Mouse (Mus musculus): Measurements from ENCODE around the gene Mybbp1a. TPM values are rescaled to one million over a fixed set of nuclear protein-coding genes. Genes with fewer than 3 reads are reported as not detected.

Gene Mybbp1a
- total and polyA plus RNA-seq, 2 experiments from 2014 or later, result 38.0 to 52.4 TPM

GRCm38 (mm10) chr11:72397811-72398525 lies 43.2 kb upstream of the Mybbp1a start:
- WGBS, result 88% methylated on average over 8 of the region's 8 CpGs
- no peaks in the 10 kb centered on the region for H3K36me3 ChIP-seq (ENCODE audit: insufficient read depth)
- H3K27me3 ChIP-seq (ENCODE audit: insufficient read depth, low read length), result no peaks in the 10 kb centered on the region
- H3K4me3 ChIP-seq (ENCODE audit: low read depth, low read length), result no peak overlapping the region
- H3K9ac ChIP-seq, result no peak overlapping the region
- TF ChIP-seq CTCF (IDR thresholded peaks at IDR 0.05; ENCODE audit: low read depth), result no peak
- H3K27ac ChIP-seq (ENCODE audit: low read depth, low read length), result no peak overlapping the region
- H3K9me3 ChIP-seq (ENCODE audit: low read length), result no peaks in the 10 kb centered on the region
- no peak for ATAC-seq
- no peak for DNase-seq
- H3K4me2 ChIP-seq (ENCODE audit: low read depth), result no peak overlapping the region
- no peaks in the 10 kb centered on the region for H3K4me1 ChIP-seq (ENCODE audit: insufficient read depth)

- H3K27me3 ChIP-seq (ENCODE audit: insufficient read depth, low read length), result no peaks in the 10 kb centered on the region
- H3K9ac ChIP-seq, result no peak overlapping the region
- ATAC-seq (no peak), DNase-seq (no peak)
- H3K4me3 ChIP-seq (ENCODE audit: low read depth, low read length), result no peak overlapping the region
- H3K4me2 ChIP-seq (ENCODE audit: low read depth), result no peak overlapping the region
- no peak overlapping the region for H3K27ac ChIP-seq (ENCODE audit: low read depth, low read length)
- WGBS, result 95% methylated on average over 12 of the region's 12 CpGs
- no peaks in the 10 kb centered on the region for H3K4me1 ChIP-seq (ENCODE audit: insufficient read depth)
- no peaks in the 10 kb centered on the region for H3K9me3 ChIP-seq (ENCODE audit: low read length)
- H3K36me3 ChIP-seq (ENCODE audit: insufficient read depth), result no peaks in the 10 kb centered on the region
- TF ChIP-seq CTCF (IDR thresholded peaks at IDR 0.05; ENCODE audit: low read depth), result no peak
Observed at GRCm38 (mm10) chr11:72401068-72401467, 40.1 kb upstream of the Mybbp1a start.

- H3K4me3 ChIP-seq (ENCODE audit: low read depth, low read length), result no peak overlapping the region
- H3K9ac ChIP-seq, result no peak overlapping the region
- no peaks in the 10 kb centered on the region for H3K27me3 ChIP-seq (ENCODE audit: insufficient read depth, low read length)
- no peak for TF ChIP-seq CTCF (IDR thresholded peaks at IDR 0.05; ENCODE audit: low read depth)
- ATAC-seq (no peak), DNase-seq (no peak)
- WGBS, result 81% methylated on average over 5 of the region's 5 CpGs
- no peaks in the 10 kb centered on the region for H3K36me3 ChIP-seq (ENCODE audit: insufficient read depth)
- no peak overlapping the region for H3K27ac ChIP-seq (ENCODE audit: low read depth, low read length)
- no peaks in the 10 kb centered on the region for H3K9me3 ChIP-seq (ENCODE audit: low read length)
- H3K4me2 ChIP-seq (ENCODE audit: low read depth), result no peak overlapping the region
- no peaks in the 10 kb centered on the region for H3K4me1 ChIP-seq (ENCODE audit: insufficient read depth)
Observed at GRCm38 (mm10) chr11:72402017-72402416, 39.1 kb upstream of the Mybbp1a start.

- H3K4me1 ChIP-seq (ENCODE audit: insufficient read depth), result no peaks in the 10 kb centered on the region
- H3K36me3 ChIP-seq (ENCODE audit: insufficient read depth), result no peaks in the 10 kb centered on the region
- no peak for TF ChIP-seq CTCF (IDR thresholded peaks at IDR 0.05; ENCODE audit: low read depth)
- no peak overlapping the region for H3K9ac ChIP-seq
- no peaks in the 10 kb centered on the region for H3K27me3 ChIP-seq (ENCODE audit: insufficient read depth, low read length)
- no peak overlapping the region for H3K4me2 ChIP-seq (ENCODE audit: low read depth)
- DNase-seq (no peak), ATAC-seq (no peak)
- H3K4me3 ChIP-seq (ENCODE audit: low read depth, low read length), result no peak overlapping the region
- H3K27ac ChIP-seq (ENCODE audit: low read depth, low read length), result no peak overlapping the region
- 95% methylated on average over 12 of the region's 12 CpGs for WGBS
- no peaks in the 10 kb centered on the region for H3K9me3 ChIP-seq (ENCODE audit: low read length)
Observed at GRCm38 (mm10) chr11:72402969-72403368, 38.2 kb upstream of the Mybbp1a start.

- no peak for ATAC-seq
- Histone ChIP-seq H3K4me2 (ENCODE audit: low read depth) (no peak overlapping the region), H3K4me3 (ENCODE audit: low read depth, low read length) (no peak overlapping the region), H3K9me3 (ENCODE audit: low read length) (no peaks in the 10 kb centered on the region), H3K9ac (no peak overlapping the region), H3K27ac (ENCODE audit: low read depth, low read length) (no peak overlapping the region), H3K4me1 (ENCODE audit: insufficient read depth) (no peaks in the 10 kb centered on the region), H3K27me3 (ENCODE audit: insufficient read depth, low read length) (no peaks in the 10 kb centered on the region), H3K36me3 (ENCODE audit: insufficient read depth) (no peaks in the 10 kb centered on the region)
- no peak for DNase-seq
- WGBS, result 61% methylated on average over 4 of the region's 4 CpGs
- TF ChIP-seq CTCF (IDR thresholded peaks at IDR 0.05; ENCODE audit: low read depth), result no peak
Observed at GRCm38 (mm10) chr11:72405532-72405931, 35.6 kb upstream of the Mybbp1a start.

- no peaks in the 10 kb centered on the region for H3K36me3 ChIP-seq (ENCODE audit: insufficient read depth)
- DNase-seq (no peak), ATAC-seq (no peak)
- 60% methylated on average over 8 of the region's 8 CpGs for WGBS
- no peak overlapping the region for H3K4me3 ChIP-seq (ENCODE audit: low read depth, low read length)
- H3K9ac ChIP-seq, result no peak overlapping the region
- no peaks in the 10 kb centered on the region for H3K27me3 ChIP-seq (ENCODE audit: insufficient read depth, low read length)
- H3K9me3 ChIP-seq (ENCODE audit: low read length), result no peaks in the 10 kb centered on the region
- no peak overlapping the region for H3K4me2 ChIP-seq (ENCODE audit: low read depth)
- H3K4me1 ChIP-seq (ENCODE audit: insufficient read depth), result no peaks in the 10 kb centered on the region
- no peak for TF ChIP-seq CTCF (IDR thresholded peaks at IDR 0.05; ENCODE audit: low read depth)
- H3K27ac ChIP-seq (ENCODE audit: low read depth, low read length), result no peak overlapping the region
Observed at GRCm38 (mm10) chr11:72406079-72406675, 35.0 kb upstream of the Mybbp1a start.

- H3K4me3 ChIP-seq (ENCODE audit: low read depth, low read length), result no peak overlapping the region
- no peaks in the 10 kb centered on the region for H3K4me1 ChIP-seq (ENCODE audit: insufficient read depth)
- H3K4me2 ChIP-seq (ENCODE audit: low read depth), result no peak overlapping the region
- H3K27me3 ChIP-seq (ENCODE audit: insufficient read depth, low read length), result no peaks in the 10 kb centered on the region
- no peaks in the 10 kb centered on the region for H3K9me3 ChIP-seq (ENCODE audit: low read length)
- H3K27ac ChIP-seq (ENCODE audit: low read depth, low read length), result no peak overlapping the region
- ATAC-seq (no peak), DNase-seq (no peak)
- 31% methylated on average over 3 of the region's 3 CpGs for WGBS
- no peaks in the 10 kb centered on the region for H3K36me3 ChIP-seq (ENCODE audit: insufficient read depth)
- H3K9ac ChIP-seq, result no peak overlapping the region
- no peak for TF ChIP-seq CTCF (IDR thresholded peaks at IDR 0.05; ENCODE audit: low read depth)
Observed at GRCm38 (mm10) chr11:72407081-72407480, 34.1 kb upstream of the Mybbp1a start.

Measured in forebrain, postnatal 0 days (tissue).